Mouse (Mus musculus) C2C12 (cell line): ENCODE results near the gene Olfr1360. TPM values are rescaled to one million over a fixed set of nuclear protein-coding genes. Genes with fewer than 3 reads are reported as not detected.
"Not testable (repeated sequence)": the region's sequence is repeated elsewhere in the genome, so short reads cannot be mapped to it uniquely, and the experiment has no call there.

Source experiments
- H3K27me3 ChIP-seq: one replicate; pipeline ENCODE4 v1.6.1; 2011; ENCODE audit not compliant: control insufficient read depth, insufficient read depth, insufficient read length
- H3K36me3 ChIP-seq: one replicate; pipeline ENCODE4 v1.6.1; 2011; ENCODE audit not compliant: control insufficient read depth, insufficient read depth
- H3K4me3 ChIP-seq: one replicate; pipeline ENCODE4 v1.5.1; 2011; ENCODE audit warnings: mild to moderate bottlenecking, control low read depth; ENCODE audit not compliant: poor library complexity, insufficient read depth, severe bottlenecking
- H3K79me2 ChIP-seq: one replicate; pipeline ENCODE4 v1.6.1; 2011; ENCODE audit not compliant: control insufficient read depth, insufficient read depth
- H3K79me3 ChIP-seq: one replicate; pipeline ENCODE4 v1.6.1; 2011; ENCODE audit warnings: low read depth, control low read depth
- H3ac ChIP-seq: one replicate; pipeline ENCODE3; 2011; ENCODE audit warnings: low read depth; ENCODE audit not compliant: control insufficient read depth, insufficient read length
- CTCF ChIP-seq: IDR thresholded peaks from one replicate; pipeline ENCODE4 v1.5.1; 2011; ENCODE audit not compliant: control insufficient read depth, insufficient read depth, insufficient read length
- FOSL1 ChIP-seq: IDR thresholded peaks from one replicate; pipeline ENCODE4 v1.8.0; 2011; ENCODE audit warnings: mild to moderate bottlenecking, low read length; ENCODE audit not compliant: poor library complexity, insufficient read depth, severe bottlenecking
- MAX ChIP-seq: IDR thresholded peaks from one replicate; pipeline ENCODE4 v1.6.1; 2011; ENCODE audit warnings: mild to moderate bottlenecking, control low read depth
- MYOD1 ChIP-seq: IDR thresholded peaks from one replicate; pipeline ENCODE4 v1.6.1; 2011; ENCODE audit warnings: low read depth; ENCODE audit not compliant: control insufficient read depth, insufficient read length
- MYOG ChIP-seq: IDR thresholded peaks from one replicate; pipeline ENCODE4 v1.6.1; 2011; ENCODE audit not compliant: control insufficient read depth, insufficient read length; ENCODE audit errors: extremely low read depth
- USF1 ChIP-seq: IDR thresholded peaks from one replicate; pipeline ENCODE4 v1.6.1; 2011; ENCODE audit warnings: low read depth, mild to moderate bottlenecking, control low read depth, moderate library complexity
- polyA plus RNA-seq: library from polyadenylated mRNA; unstranded; fragments of >200 nt; fragmentation: generic; extraction: Trizol; gene quantifications from one replicate; pipeline ENCODE4 v1.2.1, GENCODE M21; 2012; ENCODE audit warnings: missing spikeins

Gene Olfr1360
- polyA plus RNA-seq, 1 experiment = not detected

DNA sequence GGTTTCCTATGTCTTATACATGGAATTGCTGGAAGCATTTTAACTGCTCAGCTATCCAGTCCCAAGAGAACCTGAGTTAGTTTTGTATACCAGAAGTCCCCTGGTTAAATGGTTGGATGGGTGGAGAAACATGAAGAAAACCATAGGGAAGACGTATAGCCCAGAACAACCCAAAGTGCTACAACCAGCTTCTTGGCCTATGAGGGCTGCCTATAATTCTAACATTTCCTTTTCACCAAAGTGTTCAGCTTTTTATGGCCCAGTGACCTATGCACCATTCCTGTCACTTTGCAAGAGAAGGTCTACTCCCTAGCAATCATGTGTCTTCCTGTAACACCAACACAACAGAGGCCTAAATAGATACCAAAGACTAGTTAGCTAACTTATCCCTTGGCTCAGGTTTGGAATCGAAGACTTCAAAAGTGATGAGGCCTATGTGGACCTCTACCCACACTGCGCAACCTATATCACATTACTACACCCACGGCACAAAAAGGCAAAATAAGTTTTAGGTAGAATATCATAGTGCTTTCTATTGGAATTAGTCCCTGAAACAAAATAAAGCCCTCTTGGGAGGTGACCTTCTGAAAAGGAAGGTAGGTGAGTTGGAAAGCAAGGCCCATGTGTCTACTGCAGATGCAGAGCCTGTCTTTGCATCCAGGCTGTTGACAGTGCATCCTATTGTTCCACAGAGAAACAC is 41.3 kb upstream of the Olfr1360 start:
- TF ChIP-seq FOSL1 = no peak
- TF ChIP-seq USF1 = no peak
- TF ChIP-seq CTCF = no peak
- TF ChIP-seq MAX = no peak
- TF ChIP-seq MYOG = no peak
- TF ChIP-seq MYOD1 = no peak
- Histone ChIP-seq H3K4me3 (peak overlapping the region; percentile 23), H3K27me3 (no peaks in the 10 kb centered on the region), H3K36me3 (no peaks in the 10 kb centered on the region), H3ac (peak overlapping the region; percentile 57), H3K79me2 (no peaks in the 10 kb centered on the region), H3K79me3 (no peaks in the 10 kb centered on the region)

DNA sequence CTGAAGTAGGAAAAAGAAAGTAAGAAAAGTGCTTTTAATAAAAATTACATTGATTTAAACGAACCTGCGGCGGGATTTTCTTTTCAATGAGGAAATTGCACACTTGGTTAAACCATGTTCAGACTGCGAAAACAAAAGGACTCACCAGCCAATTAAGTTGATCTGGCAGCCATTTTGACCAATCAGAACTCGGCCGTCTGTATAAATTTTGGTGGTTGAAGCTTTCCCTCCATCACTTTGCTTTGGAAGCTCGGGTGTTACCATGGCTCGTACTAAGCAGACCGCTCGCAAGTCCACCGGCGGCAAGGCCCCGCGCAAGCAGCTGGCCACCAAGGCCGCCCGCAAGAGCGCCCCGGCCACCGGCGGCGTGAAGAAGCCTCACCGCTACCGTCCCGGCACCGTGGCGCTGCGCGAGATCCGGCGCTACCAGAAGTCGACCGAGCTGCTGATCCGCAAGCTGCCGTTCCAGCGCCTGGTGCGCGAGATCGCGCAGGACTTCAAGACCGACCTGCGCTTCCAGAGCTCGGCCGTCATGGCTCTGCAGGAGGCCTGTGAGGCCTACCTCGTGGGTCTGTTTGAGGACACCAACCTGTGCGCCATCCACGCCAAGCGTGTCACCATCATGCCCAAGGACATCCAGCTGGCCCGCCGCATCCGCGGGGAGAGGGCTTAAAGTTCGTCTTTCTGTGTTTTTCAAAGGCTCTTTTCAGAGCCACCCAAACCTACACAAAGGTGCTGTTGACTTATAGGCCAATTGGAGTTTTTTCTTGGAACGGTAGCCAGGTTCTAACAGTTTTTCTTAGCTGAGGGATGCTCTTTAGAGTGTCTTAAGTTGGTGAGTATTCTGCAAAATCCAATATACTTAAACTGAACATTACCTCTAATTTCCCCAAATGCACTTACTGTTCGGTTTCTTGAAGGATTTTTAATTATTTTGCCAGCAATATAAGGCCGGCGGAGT is 40.5 kb upstream of the Olfr1360 start, which contains the start of gene Hist1h3h:
TSS of gene Hist1h3h (plus strand) at position 263 of the 961 bp plus-strand sequence.
- peak within 1 kb of the TSS; percentile 57 for H3ac ChIP-seq
- not testable (repeated sequence) for H3K27me3 ChIP-seq

DNA sequence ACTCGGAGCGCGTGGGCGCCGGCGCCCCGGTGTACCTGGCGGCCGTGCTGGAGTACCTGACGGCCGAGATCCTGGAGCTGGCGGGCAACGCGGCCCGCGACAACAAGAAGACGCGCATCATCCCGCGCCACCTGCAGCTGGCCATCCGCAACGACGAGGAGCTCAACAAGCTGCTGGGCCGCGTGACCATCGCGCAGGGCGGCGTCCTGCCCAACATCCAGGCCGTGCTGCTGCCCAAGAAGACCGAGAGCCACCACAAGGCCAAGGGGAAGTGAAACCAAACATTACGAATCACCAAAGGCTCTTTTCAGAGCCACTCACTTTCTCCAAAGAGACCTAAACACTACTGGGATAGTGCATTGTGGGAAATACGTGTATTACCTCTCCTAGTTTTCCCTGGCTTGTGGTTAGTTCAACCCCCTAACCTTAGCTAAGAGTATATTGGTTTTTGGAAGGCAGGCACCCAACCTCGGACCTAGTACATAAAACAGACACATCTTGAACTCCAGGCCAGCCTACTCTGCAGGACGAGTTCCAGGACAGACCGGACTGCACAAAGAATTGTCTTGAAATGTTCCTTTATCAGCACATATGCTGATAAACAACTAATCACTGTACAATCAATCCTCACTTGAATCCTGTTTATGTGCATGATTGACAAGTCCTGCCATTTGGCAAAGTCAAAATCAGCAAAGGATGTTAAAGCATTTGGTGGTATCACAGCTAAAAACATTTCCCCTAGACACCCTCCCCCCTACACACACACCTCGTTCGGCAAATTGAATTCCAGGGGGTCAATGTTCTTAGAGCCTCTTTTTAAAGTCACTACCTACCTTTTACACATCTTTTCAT is 39.6 kb upstream of the Olfr1360 start:
- H3K27me3 ChIP-seq, H3K36me3 ChIP-seq: not testable (repeated sequence)

More for the DNA sequence above, 40.5 kb upstream of the Olfr1360 start, which contains the start of gene Hist1h3h:
- H3K79me3 ChIP-seq, H3K79me2 ChIP-seq, H3K36me3 ChIP-seq: not testable (repeated sequence)
- H3K4me3 ChIP-seq = peak within 1 kb of the TSS; percentile 32

DNA sequence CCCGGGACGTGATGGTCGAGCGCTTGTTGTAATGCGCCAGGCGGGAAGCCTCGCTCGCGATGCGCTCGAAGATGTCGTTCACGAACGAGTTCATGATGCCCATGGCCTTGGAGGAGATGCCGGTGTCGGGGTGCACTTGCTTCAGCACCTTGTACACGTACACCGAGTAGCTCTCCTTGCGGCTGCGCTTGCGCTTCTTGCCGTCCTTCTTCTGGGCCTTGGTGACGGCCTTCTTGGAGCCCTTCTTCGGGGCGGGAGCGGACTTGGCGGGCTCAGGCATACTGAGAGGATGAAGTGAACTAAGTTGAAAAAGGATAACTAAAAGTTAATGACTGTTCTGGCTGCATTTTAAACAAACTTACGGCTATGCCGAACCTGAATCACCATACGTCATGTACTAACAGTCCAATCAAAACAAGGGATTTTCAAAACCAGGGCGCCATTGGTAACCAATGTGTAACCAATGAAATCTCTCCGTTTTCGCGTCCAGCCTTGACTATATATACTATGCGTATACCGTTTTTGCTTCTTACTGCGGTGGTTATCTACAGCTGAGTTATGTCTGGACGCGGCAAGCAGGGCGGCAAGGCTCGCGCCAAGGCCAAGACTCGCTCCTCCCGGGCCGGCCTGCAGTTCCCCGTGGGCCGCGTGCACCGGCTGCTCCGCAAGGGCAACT is 38.8 kb upstream of the Olfr1360 start, which contains the start of the genes Hist1h2bl and Hist1h2ai:
TSS of gene Hist1h2bl (minus strand) at position 280 of the 676 bp plus-strand sequence.
TSS of gene Hist1h2ai (plus strand) at position 559 of the 676 bp plus-strand sequence.
- not testable (repeated sequence) for H3K79me3 ChIP-seq, H3K79me2 ChIP-seq, H3K36me3 ChIP-seq, H3K27me3 ChIP-seq
- H3K4me3 ChIP-seq = peak within 1 kb of the TSS; percentile 32
- H3ac ChIP-seq = peak within 1 kb of the TSS; percentile 53

More for the DNA sequence above, 39.6 kb upstream of the Olfr1360 start:
- Histone ChIP-seq H3ac (peak overlapping the region; percentile 53), H3K4me3 (peak overlapping the region; percentile 32)
- H3K79me2 ChIP-seq, H3K79me3 ChIP-seq: not testable (repeated sequence)

DNA sequence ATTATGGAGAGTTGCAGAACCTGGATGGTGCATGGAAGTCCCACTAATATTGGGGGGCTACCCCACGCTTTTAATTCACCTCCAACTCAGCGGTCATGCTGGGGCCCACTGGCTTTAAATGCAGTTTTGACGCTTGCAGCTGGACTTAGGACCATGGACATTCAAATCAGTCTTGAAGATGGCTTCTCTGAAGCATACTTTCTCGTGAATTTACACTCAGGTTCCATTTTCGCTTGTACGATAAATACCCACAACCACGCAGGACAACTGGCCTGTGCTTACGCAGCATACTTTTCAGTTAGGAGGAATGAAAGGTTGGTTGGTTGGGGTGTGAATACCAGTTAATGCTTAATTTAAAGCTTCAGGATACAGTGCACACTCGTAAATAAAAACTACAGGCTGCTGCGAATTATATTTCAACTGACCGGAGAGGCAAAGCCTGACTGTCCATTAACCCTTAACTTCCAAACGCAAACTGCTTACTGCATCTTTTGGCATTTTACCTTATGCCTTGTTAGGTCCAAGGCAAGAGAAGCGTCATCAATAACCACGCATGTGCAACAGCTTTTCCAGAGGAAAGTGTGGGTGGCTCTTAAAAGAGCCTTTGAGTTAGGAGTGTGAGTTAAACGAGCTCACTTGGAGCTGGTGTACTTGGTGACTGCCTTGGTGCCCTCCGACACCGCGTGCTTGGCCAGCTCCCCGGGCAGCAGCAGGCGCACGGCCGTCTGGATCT is 38.1 kb upstream of the Olfr1360 start:
- peak overlapping the region; percentile 49 for H3ac ChIP-seq
- TF ChIP-seq FOSL1 (no peak), USF1 (no peak), MAX (no peak)
- H3K4me3 ChIP-seq = no peak overlapping the region
- H3K79me3 ChIP-seq = no peaks in the 10 kb centered on the region
- no peaks in the 10 kb centered on the region for H3K79me2 ChIP-seq
- H3K27me3 ChIP-seq = no peaks in the 10 kb centered on the region
- H3K36me3 ChIP-seq = no peaks in the 10 kb centered on the region
